Mouse (Mus musculus) left cerebral cortex, adult 9 months (tissue): ENCODE results near the gene Rab5c.

Experiments
- DNase-seq, 2 experiments: peaks; one replicate each; pipeline ENCODE4 v3.0.0; 2022; ENCODE audit warnings: low spot score in 2 of 2

Gene Rab5c

GRCm38 (mm10) chr11:100721776-100722492 lies 16.1 kb downstream of the Rab5c start:
- DNase-seq = no peak

GRCm38 (mm10) chr11:100721254-100721653 lies 16.8 kb downstream of the Rab5c start:
- DNase-seq = no peak

- DNase-seq = no peak
Measured at GRCm38 (mm10) chr11:100720345-100720744, 17.7 kb downstream of the Rab5c start.

GRCm38 (mm10) chr11:100719893-100720292 lies 18.1 kb downstream of the Rab5c start:
- no peak for DNase-seq

- DNase-seq = no peak
Measured at GRCm38 (mm10) chr11:100719312-100719711, 18.7 kb downstream of the Rab5c start.

- DNase-seq = no peak
Measured at GRCm38 (mm10) chr11:100718866-100719265, 19.1 kb downstream of the Rab5c start.

- no peak for DNase-seq
Measured at GRCm38 (mm10) chr11:100718462-100718861, 19.6 kb downstream of the Rab5c start.

GRCm38 (mm10) chr11:100716649-100717048 lies 21.4 kb downstream of the Rab5c start:
- DNase-seq = no peak

GRCm38 (mm10) chr11:100714948-100715347 lies 23.1 kb downstream of the Rab5c start:
- no peak for DNase-seq

GRCm38 (mm10) chr11:100714534-100714915 lies 23.5 kb downstream of the Rab5c start:
- DNase-seq = peak in 1 of 2 experiments; percentile 88

GRCm38 (mm10) chr11:100713735-100714533 lies 24.1 kb downstream of the Rab5c start, which contains the start of gene Hspb9:
Gene Hspb9, plus strand, starts transcription at chr11:100713850.
- DNase-seq = no peak

- DNase-seq = no peak
Measured at GRCm38 (mm10) chr11:100713174-100713573, 24.8 kb downstream of the Rab5c start.

- peak in 1 of 2 experiments; percentile 80 for DNase-seq
Measured at GRCm38 (mm10) chr11:100711783-100712615, 26.0 kb downstream of the Rab5c start, which contains the start of gene Kat2a. Gene Kat2a, minus strand, starts transcription at chr11:100712465.

- DNase-seq = no peak
Measured at GRCm38 (mm10) chr11:100710977-100711376, 27.0 kb downstream of the Rab5c start.

GRCm38 (mm10) chr11:100710528-100710927 lies 27.5 kb downstream of the Rab5c start:
- no peak for DNase-seq

GRCm38 (mm10) chr11:100709201-100709810 lies 28.7 kb downstream of the Rab5c start:
- no peak for DNase-seq

- no peak for DNase-seq
Measured at GRCm38 (mm10) chr11:100705095-100705747, 32.8 kb downstream of the Rab5c start.

- DNase-seq = no peak
Measured at GRCm38 (mm10) chr11:100703851-100704531, 34.0 kb downstream of the Rab5c start, which contains the start of gene Dhx58. Gene Dhx58, minus strand, starts transcription at chr11:100704271.

GRCm38 (mm10) chr11:100703366-100703765 lies 34.6 kb downstream of the Rab5c start:
- no peak for DNase-seq

- DNase-seq = no peak
Measured at GRCm38 (mm10) chr11:100702906-100703305, 35.1 kb downstream of the Rab5c start.
